Mouse (Mus musculus) kidney, embryonic 16.5 days (tissue): ENCODE results near the gene Adrm1. TPM values are rescaled to one million over a fixed set of nuclear protein-coding genes. Genes with fewer than 3 reads are reported as not detected.

Experiments used
- ATAC-seq: fragments of 200-750 bp; cut with Nextera tagmentation; 2 replicates; pipeline ENCODE4 v1.8.0; 2017; ENCODE audit warnings: moderate TSS enrichment; ENCODE audit not compliant: low FRiP score, low TSS enrichment
- H3K27ac ChIP-seq: fragments of 300-500 bp; sonication (generic); 2 replicates; pipeline ENCODE4 v1.5.1; 2014; ENCODE audit warnings: low read length
- H3K27me3 ChIP-seq: fragments of 300-500 bp; sonication (generic); 2 replicates; pipeline ENCODE4 v1.6.1; 2014; ENCODE audit warnings: low read length, control low read depth, mixed read lengths; ENCODE audit not compliant: insufficient read depth
- H3K36me3 ChIP-seq: fragments of 300-500 bp; sonication (generic); 2 replicates; pipeline ENCODE4 v1.6.1; 2014; ENCODE audit warnings: low read length, control low read depth, mixed read lengths; ENCODE audit not compliant: insufficient read depth
- H3K4me1 ChIP-seq: fragments of 300-500 bp; sonication (generic); 2 replicates; pipeline ENCODE4 v1.6.1; 2014; ENCODE audit warnings: low read length, control low read depth, mixed read lengths; ENCODE audit not compliant: insufficient read depth
- H3K4me2 ChIP-seq: fragments of 300-500 bp; sonication (generic); replicated peaks from 2 replicates; pipeline ENCODE4 v1.6.1; 2014; ENCODE audit warnings: low read depth, low read length
- H3K4me3 ChIP-seq: fragments of 300-500 bp; sonication (generic); 2 replicates; pipeline ENCODE4 v1.5.1; 2014; ENCODE audit warnings: mild to moderate bottlenecking, low read length
- H3K9ac ChIP-seq: fragments of 300-500 bp; sonication (generic); replicated peaks from 2 replicates; pipeline ENCODE4 v1.6.1; 2014; ENCODE audit warnings: low read length
- H3K9me3 ChIP-seq: fragments of 300-500 bp; sonication (generic); 2 replicates; pipeline ENCODE4 v1.6.1; 2016; ENCODE audit warnings: low read length, control low read depth
- WGBS: fragments of 180-500 bp; shearing (Covaris S2); extraction: QIAGEN DNeasy Blood & Tissue Kit; methylation state at CpG from one replicate; pipeline ENCODE4 v1.1.7; 2014; 5-methylcytosine and 5-hydroxymethylcytosine counted together
- polyA plus RNA-seq: library from polyadenylated mRNA; unstranded; fragments of >200 nt; fragmentation: Nextera tagmentation; extraction: Ambion mirVana; gene quantifications from 2 replicates; pipeline ENCODE4 v1.2.1, GENCODE M21; 2015

The Adrm1 gene
- polyA plus RNA-seq, 1 experiment from 2014 or later, result 208 TPM

DNA sequence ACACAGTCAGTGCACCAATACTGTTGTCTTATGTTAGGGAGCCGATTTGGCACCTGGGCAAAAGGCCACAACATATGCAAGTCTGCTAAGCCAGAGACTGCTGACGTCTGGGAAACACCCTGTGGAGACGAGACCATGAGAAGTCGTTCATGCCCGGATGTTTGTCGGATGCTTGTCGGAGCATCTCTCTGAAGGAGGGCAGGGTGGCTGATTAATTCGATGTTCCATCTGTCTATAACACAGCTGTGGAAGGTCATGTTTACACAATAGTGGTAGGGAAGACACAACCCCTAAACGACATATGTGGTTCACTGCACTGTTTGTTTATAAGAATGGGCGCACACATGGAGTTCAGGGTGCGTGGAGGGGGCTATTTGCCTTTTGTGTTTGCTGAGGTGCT, 29.4 kb downstream of the Adrm1 start:
- H3K36me3 ChIP-seq, result peaks cover 16% of the 10 kb centered on the region
- H3K4me1 ChIP-seq, result no peaks in the 10 kb centered on the region
- no peaks in the 10 kb centered on the region for H3K9me3 ChIP-seq
- H3K9ac ChIP-seq, result no peak overlapping the region
- H3K27me3 ChIP-seq, result no peaks in the 10 kb centered on the region
- no peak overlapping the region for H3K27ac ChIP-seq
- no peak overlapping the region for H3K4me2 ChIP-seq
- no peak overlapping the region for H3K4me3 ChIP-seq
- no peak for ATAC-seq
- 73% methylated on average over 11 of the region's 11 CpGs for WGBS

DNA sequence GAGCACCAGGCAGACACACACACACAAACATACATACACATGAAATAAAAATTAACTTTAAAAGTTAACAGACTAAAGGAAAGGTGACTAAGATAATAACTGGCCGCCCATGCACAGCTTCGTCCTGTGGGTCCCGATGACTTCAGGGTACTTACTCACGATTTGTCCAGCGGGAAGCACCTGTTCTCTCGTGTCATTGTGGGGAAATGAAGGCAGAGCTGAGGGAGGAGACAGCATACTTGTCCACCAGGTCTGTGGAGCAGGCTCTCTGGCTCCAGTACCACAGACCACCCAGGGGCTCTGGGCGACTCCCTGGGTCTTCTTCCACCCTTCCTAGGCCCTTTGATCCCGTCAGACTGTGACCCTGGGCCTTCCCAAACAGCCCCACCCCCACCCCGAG, 30.0 kb downstream of the Adrm1 start:
- WGBS, result 59% methylated on average over 9 of the region's 9 CpGs
- Histone ChIP-seq H3K27me3 (no peaks in the 10 kb centered on the region), H3K9ac (no peak overlapping the region), H3K27ac (no peak overlapping the region), H3K4me1 (no peaks in the 10 kb centered on the region), H3K4me3 (no peak overlapping the region), H3K4me2 (no peak overlapping the region), H3K9me3 (no peaks in the 10 kb centered on the region), H3K36me3 (peaks cover 12% of the 10 kb centered on the region)
- no peak for ATAC-seq

DNA sequence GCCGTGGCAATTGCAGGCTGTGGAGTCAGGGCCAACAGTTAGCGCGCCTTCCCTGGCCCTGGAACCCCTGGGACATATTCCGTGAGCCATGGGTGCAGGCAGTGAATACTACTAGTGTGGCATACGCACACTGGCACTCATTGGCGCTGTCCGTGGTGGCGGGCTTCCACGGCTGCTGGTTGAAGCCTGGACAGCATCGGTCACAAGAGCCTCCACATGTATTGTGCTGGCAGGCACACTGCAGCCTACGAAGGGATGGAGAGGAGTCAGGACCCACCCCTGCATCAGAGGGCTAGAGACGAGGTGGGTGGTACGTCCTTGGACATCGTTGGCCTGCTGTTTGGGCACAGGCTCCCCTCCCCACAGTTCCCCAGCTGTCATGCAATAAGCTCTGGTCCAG, 31.0 kb downstream of the Adrm1 start:
- no peak overlapping the region for H3K27ac ChIP-seq

DNA sequence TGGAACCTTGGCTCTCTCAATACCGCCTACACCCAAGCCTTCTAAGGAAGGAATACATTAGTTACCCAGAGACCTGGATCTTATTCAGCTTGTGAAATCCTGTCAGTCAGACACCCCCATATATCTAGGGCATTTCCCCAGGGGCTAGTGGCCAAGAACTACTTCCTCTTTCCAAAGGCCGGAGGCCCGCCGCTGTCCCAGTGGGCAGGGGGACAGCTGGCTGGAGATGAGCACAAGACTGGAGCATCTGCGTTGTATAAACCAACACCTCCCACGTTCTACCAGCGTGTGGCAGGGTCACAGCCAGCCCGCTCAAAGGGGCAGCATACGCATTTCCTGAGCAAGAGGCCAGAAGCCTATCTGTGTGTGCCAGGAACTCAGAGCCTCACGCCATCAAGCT, 31.5 kb downstream of the Adrm1 start:
- Histone ChIP-seq H3K27ac (no peak overlapping the region), H3K4me1 (no peaks in the 10 kb centered on the region), H3K36me3 (peaks cover 14% of the 10 kb centered on the region; the same call in 1 of the 2 replicates), H3K4me3 (no peak overlapping the region), H3K9me3 (no peaks in the 10 kb centered on the region), H3K27me3 (no peaks in the 10 kb centered on the region), H3K9ac (no peak overlapping the region), H3K4me2 (no peak overlapping the region)
- no peak for ATAC-seq
- WGBS, result 64% methylated on average over 10 of the region's 10 CpGs

More for the DNA sequence above, 31.0 kb downstream of the Adrm1 start:
- H3K4me1 ChIP-seq, result no peaks in the 10 kb centered on the region
- WGBS, result 93% methylated on average over 14 of the region's 14 CpGs
- no peak overlapping the region for H3K4me3 ChIP-seq
- no peak overlapping the region for H3K9ac ChIP-seq
- no peaks in the 10 kb centered on the region for H3K27me3 ChIP-seq
- no peak for ATAC-seq
- H3K36me3 ChIP-seq, result peaks cover 13% of the 10 kb centered on the region
- no peak overlapping the region for H3K4me2 ChIP-seq
- H3K9me3 ChIP-seq, result no peaks in the 10 kb centered on the region

DNA sequence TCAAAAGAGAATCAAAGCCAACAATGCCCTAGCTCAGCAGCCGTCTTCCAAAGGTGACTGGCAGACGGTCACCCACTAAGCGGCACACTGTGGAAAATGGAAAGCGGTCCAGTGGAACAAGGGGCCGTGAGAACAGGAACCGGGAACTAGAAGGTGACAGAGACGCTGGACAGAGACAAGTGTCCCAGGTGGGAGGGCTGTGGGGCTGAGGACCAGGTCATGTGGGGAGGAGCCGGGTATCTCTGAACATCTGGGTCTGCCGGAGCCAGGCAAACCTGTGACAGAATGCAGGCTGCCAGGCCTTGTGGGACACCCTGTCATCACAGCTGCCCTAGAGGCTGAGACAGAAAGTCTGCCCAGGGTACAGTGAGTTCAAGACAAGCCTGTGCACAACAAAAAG, 33.2 kb downstream of the Adrm1 start:
- Histone ChIP-seq H3K27ac (no peak overlapping the region), H3K27me3 (no peaks in the 10 kb centered on the region), H3K4me2 (no peak overlapping the region), H3K36me3 (peaks cover 12% of the 10 kb centered on the region; the same call in 1 of the 2 replicates), H3K9ac (no peak overlapping the region), H3K9me3 (no peaks in the 10 kb centered on the region), H3K4me3 (no peak overlapping the region), H3K4me1 (no peaks in the 10 kb centered on the region)
- WGBS, result 77% methylated on average over 9 of the region's 9 CpGs
- no peak for ATAC-seq

DNA sequence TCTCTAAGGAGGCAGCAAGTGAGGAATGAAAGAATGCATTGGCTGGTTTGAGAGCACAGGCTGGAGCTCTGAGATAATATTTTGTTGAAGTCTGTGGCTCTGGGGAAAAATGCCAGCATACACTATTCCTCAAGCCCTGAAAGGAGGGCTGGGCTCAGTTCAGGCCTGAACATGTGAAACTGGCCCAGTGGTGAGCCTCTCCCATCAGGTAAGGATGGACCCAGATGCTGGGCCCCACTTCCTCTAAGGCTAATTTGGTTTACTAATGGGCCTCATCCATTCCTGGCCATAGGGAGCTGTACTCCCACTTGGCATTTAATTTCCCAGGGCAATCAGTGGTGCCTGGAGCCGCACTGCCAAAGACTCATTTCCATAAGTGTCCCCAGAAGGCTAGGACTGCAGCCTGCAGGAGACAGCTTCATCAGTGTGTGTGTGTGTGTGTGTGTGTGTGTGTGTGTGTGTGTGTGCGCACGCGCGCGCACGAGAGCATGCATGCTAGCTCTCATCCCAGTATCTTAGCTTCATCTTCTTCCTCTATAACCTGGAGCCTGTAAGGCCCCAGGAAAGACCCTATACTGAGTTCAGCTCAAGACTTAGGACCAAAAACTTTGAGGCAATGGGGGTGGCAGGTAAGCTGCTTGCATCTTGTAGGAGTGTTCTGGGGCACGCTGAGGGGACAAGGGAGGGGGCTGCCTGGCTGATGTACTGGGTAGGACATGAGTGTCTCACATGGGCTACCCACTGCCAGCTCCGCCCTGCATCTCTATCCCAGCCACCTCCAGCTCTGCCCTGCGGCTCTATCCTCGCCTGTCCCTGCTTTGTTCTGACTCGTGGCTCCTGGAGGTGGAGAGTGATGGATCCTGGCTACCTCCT, 34.0 kb downstream of the Adrm1 start:
- H3K27ac ChIP-seq, result no peak overlapping the region
- H3K9ac ChIP-seq, result no peak overlapping the region
- no peaks in the 10 kb centered on the region for H3K4me1 ChIP-seq
- WGBS, result 85% methylated on average over 12 of the region's 12 CpGs
- H3K27me3 ChIP-seq, result no peaks in the 10 kb centered on the region
- H3K4me2 ChIP-seq, result no peak overlapping the region
- ATAC-seq, result no peak
- H3K36me3 ChIP-seq, result peaks cover 12% of the 10 kb centered on the region; the same call in 1 of the 2 replicates
- no peaks in the 10 kb centered on the region for H3K9me3 ChIP-seq
- no peak overlapping the region for H3K4me3 ChIP-seq

DNA sequence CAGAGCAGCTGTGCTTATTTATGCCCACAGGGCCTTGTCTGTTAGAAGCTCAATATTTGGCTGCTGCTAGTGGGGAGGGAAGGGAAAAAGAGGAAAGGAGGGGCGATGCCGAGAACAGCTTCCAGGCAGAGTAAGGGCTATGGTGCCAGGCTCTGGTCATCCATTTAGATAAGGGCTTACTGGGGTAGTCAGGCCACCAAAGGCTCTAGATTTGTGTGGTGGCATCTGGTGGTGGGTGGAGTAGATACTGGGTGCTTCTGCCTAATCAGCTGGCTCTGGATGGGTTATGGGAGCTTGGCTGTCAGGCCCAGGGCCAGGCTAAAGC, 34.6 kb downstream of the Adrm1 start:
- no peak overlapping the region for H3K4me3 ChIP-seq
- H3K4me2 ChIP-seq, result no peak overlapping the region
- WGBS, result 100% methylated on average over 2 of the region's 2 CpGs
- no peaks in the 10 kb centered on the region for H3K9me3 ChIP-seq
- no peak overlapping the region for H3K9ac ChIP-seq
- H3K4me1 ChIP-seq, result no peaks in the 10 kb centered on the region
- no peak overlapping the region for H3K27ac ChIP-seq
- ATAC-seq, result no peak
- no peaks in the 10 kb centered on the region for H3K27me3 ChIP-seq
- H3K36me3 ChIP-seq, result peaks cover 12% of the 10 kb centered on the region; the same call in 1 of the 2 replicates

DNA sequence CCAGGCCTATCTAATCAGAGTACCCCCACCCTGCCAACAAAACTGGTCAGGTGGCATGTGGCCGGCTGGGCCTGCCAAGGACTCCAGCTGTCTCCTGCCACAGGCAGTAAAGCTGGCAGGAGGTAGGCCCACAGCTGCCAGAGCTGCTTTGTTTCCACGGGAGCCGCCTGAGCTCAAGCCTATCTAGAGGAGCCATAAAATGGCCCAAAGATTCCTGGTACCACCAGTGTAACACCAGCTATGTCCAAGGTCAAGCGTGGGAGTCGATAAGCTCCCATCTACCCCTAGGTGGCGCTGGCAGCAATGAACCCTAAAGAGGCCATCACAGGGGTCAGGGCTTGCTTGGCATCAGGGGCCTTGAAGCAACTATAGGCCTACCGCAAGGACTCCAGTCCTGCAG, 36.6 kb downstream of the Adrm1 start:
- H3K4me3 ChIP-seq, result no peak overlapping the region
- 0 out of 2 replicates have a peak overlapping the region, but pooled peaks have one; percentile 12 for H3K27ac ChIP-seq
- no peak overlapping the region for H3K4me2 ChIP-seq
- 53% methylated on average over 7 of the region's 7 CpGs for WGBS
- H3K9ac ChIP-seq, result no peak overlapping the region
- H3K4me1 ChIP-seq, result no peaks in the 10 kb centered on the region
- no peaks in the 10 kb centered on the region for H3K27me3 ChIP-seq
- H3K9me3 ChIP-seq, result peaks cover 4% of the 10 kb centered on the region; the same call in 1 of the 2 replicates
- peaks cover 10% of the 10 kb centered on the region; the same call in 1 of the 2 replicates for H3K36me3 ChIP-seq
- 0 out of 2 replicates have a peak, but pooled peaks have one; percentile 36 for ATAC-seq

DNA sequence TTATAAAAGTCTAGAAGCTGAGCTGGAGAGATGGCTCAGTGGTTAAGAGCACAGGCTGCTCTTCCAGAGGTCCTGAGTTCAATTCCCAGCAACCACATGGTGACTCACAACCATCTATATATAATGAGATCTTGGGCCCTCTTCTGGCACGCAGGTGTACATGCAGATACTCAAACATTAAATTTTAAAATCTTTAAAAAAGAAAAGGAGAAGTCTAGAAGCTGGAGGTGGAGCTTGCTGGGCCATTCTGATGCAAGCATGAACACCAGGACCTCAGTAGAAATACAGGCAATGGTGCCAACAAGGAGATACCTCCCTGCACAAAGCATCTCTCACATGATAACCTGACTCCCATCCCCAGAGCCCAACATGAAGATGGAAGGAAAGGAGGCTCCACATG, 37.7 kb downstream of the Adrm1 start:
- H3K36me3 ChIP-seq, result peaks cover 10% of the 10 kb centered on the region; the same call in 1 of the 2 replicates
- H3K27me3 ChIP-seq, result no peaks in the 10 kb centered on the region
- no peak overlapping the region for H3K9ac ChIP-seq
- peaks cover under 1% of the 10 kb centered on the region; the same call in 1 of the 2 replicates for H3K4me1 ChIP-seq
- H3K9me3 ChIP-seq, result peaks cover 5% of the 10 kb centered on the region; the same call in 1 of the 2 replicates
- no peak for ATAC-seq
- WGBS, result 78% methylated on average over 1 of the region's 1 CpGs
- H3K4me2 ChIP-seq, result no peak overlapping the region
- H3K4me3 ChIP-seq, result no peak overlapping the region
- no peak overlapping the region for H3K27ac ChIP-seq

DNA sequence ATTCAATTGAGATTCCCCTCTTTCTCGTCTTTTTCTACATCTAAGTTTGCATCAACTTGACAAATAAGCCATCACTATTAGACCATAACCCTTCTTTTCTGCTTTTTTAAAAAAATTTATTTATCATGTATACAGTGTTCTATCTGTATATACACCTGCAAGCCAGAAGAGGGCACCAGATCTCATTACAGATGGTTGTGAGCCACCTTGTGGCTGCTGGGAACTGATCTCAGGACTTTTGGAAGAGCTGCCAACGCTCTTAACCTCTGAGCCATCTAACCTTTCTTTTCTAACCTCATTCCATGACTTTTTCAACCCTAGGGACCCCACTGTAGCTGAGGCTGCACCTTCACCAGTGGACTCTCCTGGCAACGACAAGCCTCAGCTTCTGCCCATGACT, 41.0 kb downstream of the Adrm1 start:
- Histone ChIP-seq H3K4me3 (no peak overlapping the region), H3K27me3 (no peaks in the 10 kb centered on the region), H3K27ac (no peak overlapping the region), H3K9ac (no peak overlapping the region), H3K4me1 (peaks cover 31% of the 10 kb centered on the region), H3K4me2 (no peak overlapping the region), H3K9me3 (peaks cover 5% of the 10 kb centered on the region; the same call in 1 of the 2 replicates), H3K36me3 (peaks cover 5% of the 10 kb centered on the region; the same call in 1 of the 2 replicates)
- ATAC-seq, result no peak
- 92% methylated on average over 3 of the region's 3 CpGs for WGBS
